Mouse (Mus musculus): ENCODE measurements at regions not wholly inside any gene's neighbourhood (a gene's known extent, or its start where the extent isn't known, plus 50 kb on each side); places are given as distances from the start of the nearest gene placed in this dataset.

- TF ChIP-seq MEF2A (IDR thresholded peaks at IDR 0.05; ENCODE audit: extremely low read depth, insufficient replicate concordance, low read depth, low read length, poor library complexity, severe bottlenecking) (no peak), CTCF (IDR thresholded peaks at IDR 0.05 in 2 of 3, conservative IDR thresholded peaks at IDR 0.05 in 1 of 3; ENCODE audit: control insufficient read depth in 1 of 3, insufficient read depth in 1 of 3, low read depth in 2 of 3, low read length in 3 of 3, poor library complexity in 1 of 3, severe bottlenecking in 1 of 3) (no peak), USF1 (IDR thresholded peaks at IDR 0.05; ENCODE audit: low read depth, low read length) (no peak), HCFC1 (IDR thresholded peaks at IDR 0.05; ENCODE audit: low read depth, low read length) (no peak), MXI1 (IDR thresholded peaks at IDR 0.05; ENCODE audit: low read depth, low read length) (no peak), MAFK (IDR thresholded peaks at IDR 0.05; ENCODE audit: borderline replicate concordance, low read depth, low read length) (no peak), POLR2A (IDR thresholded peaks at IDR 0.05; ENCODE audit: control insufficient read depth in 1 of 2, insufficient read depth in 1 of 2, low read depth in 1 of 2, low read length in 2 of 2, poor library complexity in 1 of 2) (no peak), NRF1 (IDR thresholded peaks at IDR 0.05; ENCODE audit: insufficient read depth, low read depth, low read length, poor library complexity, severe bottlenecking) (no peak)
These were observed 599.9 kb downstream of the Dok5 start for GRCm38 (mm10) chr2:171331529-171331928.

All from MEL (cell line).